Mouse (Mus musculus) neural tube, embryonic 15.5 days (tissue): Measurements from ENCODE around the gene Gart. TPM values are rescaled to one million over a fixed set of nuclear protein-coding genes. Genes with fewer than 3 reads are reported as not detected.

ENCODE experiments used
- ATAC-seq: fragments of 200-750 bp; cut with Nextera tagmentation; 2 replicates; pipeline ENCODE4 v1.8.0; 2017; ENCODE audit warnings: mild to moderate bottlenecking, moderate TSS enrichment, moderate library complexity; ENCODE audit not compliant: low FRiP score
- H3K27ac ChIP-seq: fragments of 300-500 bp; sonication (generic); replicated peaks from 2 replicates; pipeline ENCODE4 v1.5.1; 2015; ENCODE audit warnings: mild to moderate bottlenecking, inconsistent platforms
- H3K27me3 ChIP-seq: fragments of 300-500 bp; sonication (generic); replicated peaks from 2 replicates; pipeline ENCODE4 v1.6.1; 2015; ENCODE audit warnings: inconsistent platforms
- H3K36me3 ChIP-seq: fragments of 300-500 bp; sonication (generic); 2 replicates; pipeline ENCODE4 v1.6.1; 2015; ENCODE audit warnings: inconsistent platforms
- H3K4me1 ChIP-seq: fragments of 300-500 bp; sonication (generic); 2 replicates; pipeline ENCODE4 v1.6.1; 2015; ENCODE audit warnings: inconsistent platforms
- H3K4me2 ChIP-seq: fragments of 300-500 bp; sonication (generic); 2 replicates; pipeline ENCODE4 v1.6.1; 2015; ENCODE audit warnings: inconsistent platforms, mild to moderate bottlenecking, moderate library complexity
- H3K4me3 ChIP-seq: fragments of 300-500 bp; sonication (generic); replicated peaks from 2 replicates; pipeline ENCODE4 v1.5.1; 2015; ENCODE audit warnings: mild to moderate bottlenecking, inconsistent platforms
- H3K9ac ChIP-seq: fragments of 300-500 bp; sonication (generic); replicated peaks from 2 replicates; pipeline ENCODE4 v1.6.1; 2015; ENCODE audit warnings: mild to moderate bottlenecking, inconsistent platforms
- H3K9me3 ChIP-seq: fragments of 300-500 bp; sonication (generic); replicated peaks from 2 replicates; pipeline ENCODE4 v1.6.1; 2016; ENCODE audit warnings: inconsistent platforms
- WGBS: fragments of 180-500 bp; shearing (Covaris S2); methylation state at CpG from one replicate; pipeline ENCODE4 v1.1.7; 2015; ENCODE audit warnings: mixed read lengths; 5-methylcytosine and 5-hydroxymethylcytosine counted together
- polyA plus RNA-seq: library from polyadenylated mRNA; unstranded; fragments of >200 nt; fragmentation: Nextera tagmentation; extraction: Ambion mirVana; gene quantifications from 2 replicates; pipeline ENCODE4 v1.2.1, GENCODE M21; 2015

The Gart gene
- polyA plus RNA-seq, 1 experiment from 2014 or later = 56.6 TPM

GRCm38 (mm10) chr16:91628673-91629072, 18.1 kb downstream of the Gart start:
- H3K4me2 ChIP-seq = no peak overlapping the region
- no peaks in the 10 kb centered on the region for H3K4me1 ChIP-seq
- no peak for ATAC-seq
- H3K27ac ChIP-seq = no peak overlapping the region
- H3K27me3 ChIP-seq = no peaks in the 10 kb centered on the region
- H3K36me3 ChIP-seq = peaks cover 74% of the 10 kb centered on the region
- H3K9ac ChIP-seq = no peak overlapping the region
- H3K4me3 ChIP-seq = no peak overlapping the region
- 93% methylated on average over 3 of the region's 3 CpGs for WGBS
- H3K9me3 ChIP-seq = no peaks in the 10 kb centered on the region

- no peak for ATAC-seq
- Histone ChIP-seq H3K27ac (no peak overlapping the region), H3K4me2 (no peak overlapping the region)
These were observed 18.9 kb downstream of the Gart start for GRCm38 (mm10) chr16:91627831-91628230.

GRCm38 (mm10) chr16:91623074-91623473, 23.7 kb downstream of the Gart start:
- no peak overlapping the region for H3K9ac ChIP-seq
- peaks cover 70% of the 10 kb centered on the region for H3K36me3 ChIP-seq
- peaks cover 4% of the 10 kb centered on the region for H3K4me1 ChIP-seq
- no peak for ATAC-seq
- no peak overlapping the region for H3K27ac ChIP-seq
- no peaks in the 10 kb centered on the region for H3K27me3 ChIP-seq
- no peak overlapping the region for H3K4me3 ChIP-seq
- H3K4me2 ChIP-seq = no peak overlapping the region
- no peaks in the 10 kb centered on the region for H3K9me3 ChIP-seq
- 95% methylated on average over 9 of the region's 9 CpGs for WGBS

More at GRCm38 (mm10) chr16:91627831-91628230, 18.9 kb downstream of the Gart start:
- WGBS = 94% methylated on average over 7 of the region's 7 CpGs
- H3K36me3 ChIP-seq = peaks cover 77% of the 10 kb centered on the region
- no peak overlapping the region for H3K4me3 ChIP-seq
- no peak overlapping the region for H3K9ac ChIP-seq
- no peaks in the 10 kb centered on the region for H3K9me3 ChIP-seq
- no peaks in the 10 kb centered on the region for H3K27me3 ChIP-seq
- no peaks in the 10 kb centered on the region for H3K4me1 ChIP-seq

- no peaks in the 10 kb centered on the region for H3K27me3 ChIP-seq
- no peaks in the 10 kb centered on the region for H3K9me3 ChIP-seq
- H3K4me2 ChIP-seq = no peak overlapping the region
- no peak overlapping the region for H3K4me3 ChIP-seq
- H3K9ac ChIP-seq = no peak overlapping the region
- H3K4me1 ChIP-seq = peaks cover 6% of the 10 kb centered on the region
- ATAC-seq = no peak
- H3K27ac ChIP-seq = no peak overlapping the region
- 95% methylated on average over 11 of the region's 11 CpGs for WGBS
- peaks cover 60% of the 10 kb centered on the region for H3K36me3 ChIP-seq
These were observed 25.8 kb downstream of the Gart start for GRCm38 (mm10) chr16:91620991-91621390.

- no peaks in the 10 kb centered on the region for H3K27me3 ChIP-seq
- no peak overlapping the region for H3K4me2 ChIP-seq
- no peaks in the 10 kb centered on the region for H3K9me3 ChIP-seq
- peaks cover 6% of the 10 kb centered on the region for H3K4me1 ChIP-seq
- H3K4me3 ChIP-seq = no peak overlapping the region
- ATAC-seq = no peak
- H3K27ac ChIP-seq = no peak overlapping the region
- H3K9ac ChIP-seq = no peak overlapping the region
- peaks cover 53% of the 10 kb centered on the region for H3K36me3 ChIP-seq
- WGBS = 93% methylated on average over 5 of the region's 5 CpGs
These were observed 26.6 kb downstream of the Gart start for GRCm38 (mm10) chr16:91620185-91620584.

- peak within 1 kb of the TSS; percentile 77 for H3K4me2 ChIP-seq
- H3K9ac ChIP-seq = peak within 1 kb of the TSS; percentile 66
- ATAC-seq = peak; percentile 92
- H3K36me3 ChIP-seq = peaks cover 40% of the 10 kb centered on the region
- H3K4me1 ChIP-seq = peaks cover 6% of the 10 kb centered on the region
- no peaks in the 10 kb centered on the region for H3K9me3 ChIP-seq
- H3K27ac ChIP-seq = peak within 1 kb of the TSS; percentile 33; the same call in 1 of the 2 replicates
- H3K4me3 ChIP-seq = peak within 1 kb of the TSS; percentile 67
- WGBS = 10% methylated on average over 39 of the region's 39 CpGs
- H3K27me3 ChIP-seq = no peaks in the 10 kb centered on the region
These were observed 27.9 kb downstream of the Gart start, which contains the start of gene Dnajc28 for GRCm38 (mm10) chr16:91618511-91619501. TSS of gene Dnajc28 (minus strand) at chr16:91619026.

GRCm38 (mm10) chr16:91614552-91614951, 32.2 kb downstream of the Gart start:
- WGBS = 81% methylated on average over 6 of the region's 6 CpGs
- H3K9ac ChIP-seq = no peak overlapping the region
- no peak overlapping the region for H3K4me3 ChIP-seq
- H3K9me3 ChIP-seq = no peaks in the 10 kb centered on the region
- no peak overlapping the region for H3K4me2 ChIP-seq
- H3K27me3 ChIP-seq = no peaks in the 10 kb centered on the region
- peaks cover 6% of the 10 kb centered on the region for H3K4me1 ChIP-seq
- H3K36me3 ChIP-seq = peaks cover 2% of the 10 kb centered on the region; the same call in 1 of the 2 replicates
- H3K27ac ChIP-seq = no peak overlapping the region
- ATAC-seq = no peak

GRCm38 (mm10) chr16:91612525-91612924, 34.2 kb downstream of the Gart start:
- no peaks in the 10 kb centered on the region for H3K4me1 ChIP-seq
- WGBS = 75% methylated on average over 5 of the region's 5 CpGs
- H3K9ac ChIP-seq = no peak overlapping the region
- H3K27me3 ChIP-seq = no peaks in the 10 kb centered on the region
- no peak overlapping the region for H3K4me2 ChIP-seq
- ATAC-seq = no peak
- H3K36me3 ChIP-seq = peaks cover 2% of the 10 kb centered on the region; the same call in 1 of the 2 replicates
- H3K9me3 ChIP-seq = no peaks in the 10 kb centered on the region
- no peak overlapping the region for H3K27ac ChIP-seq
- no peak overlapping the region for H3K4me3 ChIP-seq

- Histone ChIP-seq H3K36me3 (peaks cover 2% of the 10 kb centered on the region; the same call in 1 of the 2 replicates), H3K4me3 (no peak overlapping the region), H3K4me1 (no peaks in the 10 kb centered on the region), H3K9me3 (no peaks in the 10 kb centered on the region), H3K9ac (no peak overlapping the region), H3K27me3 (no peaks in the 10 kb centered on the region), H3K27ac (no peak overlapping the region), H3K4me2 (no peak overlapping the region)
- no peak for ATAC-seq
- WGBS = 78% methylated on average over 11 of the region's 11 CpGs
These were observed 35.5 kb downstream of the Gart start for GRCm38 (mm10) chr16:91611248-91611647.

- Histone ChIP-seq H3K9ac (no peak overlapping the region), H3K4me2 (no peak overlapping the region), H3K4me3 (no peak overlapping the region), H3K4me1 (no peaks in the 10 kb centered on the region), H3K36me3 (peaks cover 2% of the 10 kb centered on the region; the same call in 1 of the 2 replicates), H3K27me3 (no peaks in the 10 kb centered on the region), H3K9me3 (no peaks in the 10 kb centered on the region), H3K27ac (no peak overlapping the region)
- ATAC-seq = no peak
- WGBS = 78% methylated on average over 9 of the region's 9 CpGs
These were observed 37.1 kb downstream of the Gart start for GRCm38 (mm10) chr16:91609501-91610245.

GRCm38 (mm10) chr16:91606958-91607357, 39.8 kb downstream of the Gart start:
- Histone ChIP-seq H3K9me3 (no peaks in the 10 kb centered on the region), H3K27ac (no peak overlapping the region), H3K27me3 (no peaks in the 10 kb centered on the region), H3K36me3 (no peaks in the 10 kb centered on the region), H3K4me3 (no peak overlapping the region), H3K4me2 (no peak overlapping the region), H3K9ac (no peak overlapping the region), H3K4me1 (no peaks in the 10 kb centered on the region)
- no peak for ATAC-seq
- WGBS = 93% methylated on average over 8 of the region's 8 CpGs
